Mouse (Mus musculus) T-helper 17 cell (primary cell): ENCODE measurements around the gene Zfp260.

ENCODE experiments used
- in situ Hi-C, 2 experiments: fragments of 300-600 bp; cut with MboI, MseI; formaldehyde crosslinking; loops; 1 replicate in 1 of 2; 2 replicates in 1 of 2; pipeline ENCODE4 v1.15.1; 2025; ENCODE audit warnings: high pct_unique_total_duplicates in 2 of 2

Gene Zfp260

DNA sequence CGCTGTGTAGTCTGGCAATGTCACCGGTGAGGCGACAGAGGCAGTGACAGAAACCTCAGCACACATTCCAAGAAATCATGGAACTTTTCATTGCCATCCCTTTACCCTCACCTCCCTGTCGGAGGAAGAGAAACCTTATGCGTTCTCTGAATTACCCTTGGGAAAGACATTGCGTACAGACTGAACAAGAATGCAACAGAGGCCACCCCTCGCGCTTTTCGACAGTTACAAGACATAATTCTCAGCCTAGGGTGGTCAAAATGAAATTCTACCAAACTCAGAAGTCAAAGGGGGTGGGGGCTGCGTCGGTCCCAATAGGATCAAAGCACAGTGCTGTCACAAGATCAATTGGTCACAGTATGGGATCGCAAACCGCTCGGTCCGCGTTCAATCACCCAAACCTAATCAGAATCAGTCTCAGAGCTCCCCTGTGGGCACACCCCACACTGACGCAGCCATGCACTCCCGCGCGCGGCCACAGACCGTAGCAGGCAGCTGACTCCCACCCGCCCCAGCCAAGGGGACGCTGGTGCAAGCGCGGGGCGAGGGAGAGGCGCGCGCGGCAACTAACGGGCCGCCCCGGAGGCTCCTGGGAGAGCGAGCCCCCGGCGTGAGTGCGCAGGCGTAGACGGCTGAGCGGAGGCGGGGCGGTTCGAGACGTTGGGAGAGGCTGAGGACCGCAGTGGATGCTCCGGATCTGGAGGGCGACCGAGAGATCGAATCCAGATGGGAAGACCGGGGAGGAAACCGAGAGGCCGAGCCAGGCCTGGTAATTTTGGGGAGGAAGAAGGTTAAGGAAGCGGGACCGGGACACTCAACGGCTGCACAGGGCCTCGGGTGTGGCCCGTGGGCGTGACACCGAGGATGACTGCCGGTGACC lies 27.0 kb downstream of the Zfp260 start, which contains the start of gene Zfp382:
Gene Zfp382, plus strand, starts transcription at position 635 of the 880 bp plus-strand sequence.
- in situ Hi-C loops: no loop called here

GRCm38 (mm10) chr7:30122188-30122530 lies 27.6 kb downstream of the Zfp260 start:
- in situ Hi-C loops: no loop called here

- in situ Hi-C loops: no loop called here
Measured at GRCm38 (mm10) chr7:30129900-30130299, 35.3 kb downstream of the Zfp260 start.

GRCm38 (mm10) chr7:30132396-30132795 lies 37.8 kb downstream of the Zfp260 start:
- in situ Hi-C loops: no loop called here

DNA sequence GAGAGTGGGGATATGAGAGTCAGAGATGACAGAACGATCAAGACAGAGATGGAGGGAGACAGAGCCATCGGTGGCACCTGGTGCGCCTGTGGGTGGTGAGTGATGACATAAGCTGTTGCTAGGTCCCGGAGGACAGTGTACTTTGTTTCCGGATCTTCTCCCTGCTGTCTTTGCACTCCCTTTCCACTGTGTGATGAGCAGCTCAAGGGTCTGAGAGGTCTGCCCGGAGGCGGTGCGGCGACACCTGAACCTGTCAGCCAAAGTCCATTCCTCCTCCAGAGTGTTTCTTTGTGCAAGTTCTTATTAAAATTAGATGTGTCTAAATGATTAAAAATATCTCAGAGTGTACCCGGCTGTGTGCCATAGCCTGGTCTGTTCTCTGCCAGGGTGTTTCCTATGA lies 42.2 kb downstream of the Zfp260 start:
- in situ Hi-C loops: no loop called here

- in situ Hi-C loops: loop anchor here in 1 of 2 experiments (5.0 kb wide), 1 partner anchor 716 kb away; no protein-coding TSS in a partner anchor
Measured at GRCm38 (mm10) chr7:30143170-30143554, 48.6 kb downstream of the Zfp260 start.

DNA sequence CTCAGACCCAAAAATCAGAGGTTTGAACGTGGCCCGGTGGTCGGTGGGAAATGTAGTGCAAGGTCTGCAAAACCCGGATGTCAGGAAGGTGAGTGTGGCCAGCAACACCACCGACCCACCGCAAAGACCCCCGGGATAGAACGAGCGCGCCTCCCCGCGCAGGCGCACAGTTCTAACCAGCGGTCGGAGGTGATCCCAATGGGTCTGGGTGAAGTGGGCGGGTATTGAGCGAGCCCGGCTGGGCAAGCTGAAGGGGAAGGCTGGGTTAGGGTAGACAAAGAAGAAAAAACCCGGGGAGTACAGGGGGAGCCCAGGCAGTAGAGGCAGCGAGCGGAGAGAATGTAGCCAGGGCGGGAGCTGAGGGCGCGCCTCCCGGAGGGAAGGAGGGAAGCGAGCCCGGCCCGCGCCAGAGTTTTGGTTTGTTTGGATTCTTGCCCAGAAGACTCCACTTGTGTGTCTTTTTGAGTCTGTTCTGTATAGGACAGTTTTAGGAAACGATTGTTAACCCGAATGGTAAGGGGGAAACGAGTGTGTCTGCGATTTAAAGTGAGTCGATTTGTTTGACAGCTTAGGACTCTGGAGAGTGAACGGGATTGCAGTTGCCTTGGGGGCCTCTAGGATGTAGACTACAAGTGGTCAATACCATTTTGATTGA lies 49.1 kb downstream of the Zfp260 start:
- in situ Hi-C loops: loop anchor here in 1 of 2 experiments (5.0 kb wide), 1 partner anchor 716 kb away; no protein-coding TSS in a partner anchor

- in situ Hi-C loops: no loop called here
Measured at GRCm38 (mm10) chr7:30147011-30147410, 52.4 kb downstream of the Zfp260 start.

- in situ Hi-C loops: no loop called here
Measured at GRCm38 (mm10) chr7:30154040-30154439, 59.5 kb downstream of the Zfp260 start.

- in situ Hi-C loops: no loop called here
Measured at GRCm38 (mm10) chr7:30155507-30155906, 60.9 kb downstream of the Zfp260 start.
